Mouse (Mus musculus): ENCODE measurements at regions not wholly inside any gene's neighbourhood (a gene's known extent, or its start where the extent isn't known, plus 50 kb on each side); places are given as distances from the start of the nearest gene placed in this dataset.

DNA sequence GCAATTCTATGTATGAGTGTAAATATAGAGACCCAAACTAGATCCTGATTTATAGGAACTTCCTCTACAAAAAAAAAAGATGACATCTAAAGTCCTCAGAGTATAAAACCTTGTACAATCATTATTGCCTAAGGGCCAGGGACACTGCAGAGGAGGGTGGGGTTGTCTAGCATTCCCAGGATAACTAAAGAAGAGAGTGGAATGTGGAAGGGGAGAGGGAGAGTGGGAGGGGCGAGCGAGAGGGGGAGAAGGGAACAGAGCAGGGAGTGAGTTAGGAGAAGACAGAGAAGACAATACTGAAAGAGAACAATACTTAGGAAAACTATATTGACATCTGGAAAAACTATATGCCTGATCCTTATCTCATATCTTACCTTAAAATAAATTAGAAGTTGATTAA is 64.0 kb upstream of the Rnf32 start:
- TF ChIP-seq CTCF (IDR thresholded peaks at IDR 0.05; ENCODE audit: extremely low read depth, insufficient read depth, low read length), result no peak
- TF ChIP-seq POLR2A (IDR thresholded peaks at IDR 0.05; ENCODE audit: extremely low read depth, insufficient read depth, low read length), result no peak
